ENCODE assay signal across 17 mouse cellular contexts in genomic region chr3:81110968-81111367, GRCm38 (mm10).
"Had no signal": no experiment of that assay in that cellular context is flagged by ENCODE, and none has a peak within 500 bp of the region (broad histone marks: within the 10 kb centered on the region; RNA-seq: fewer than 3 reads in every experiment).

No protein-coding gene starts in this region.

- H3K4me2 ChIP-seq: neural tube, embryonic 12.5 days; neural tube, embryonic 13.5 days; neural tube, embryonic 15.5 days; stomach, embryonic 15.5 days had no signal

- H3K9me3 ChIP-seq: neural tube, embryonic 12.5 days; neural tube, embryonic 13.5 days; neural tube, embryonic 15.5 days; stomach, embryonic 15.5 days had no signal

- H3K27me3 ChIP-seq: neural tube, embryonic 12.5 days; neural tube, embryonic 13.5 days; neural tube, embryonic 15.5 days; stomach, embryonic 15.5 days had no signal

- DNase-seq: retina, postnatal 1 day; right cerebral cortex, adult 18-20 months; right cerebral cortex, postnatal 14 days; right cerebral cortex, postnatal 25 days; right cerebral cortex, postnatal 4 days; spleen, adult 18-20 months; thymus, adult 18-20 months; thymus, adult 2 months; thymus, postnatal 14 days; thymus, postnatal 25 days; thymus, postnatal 36 days; thymus, postnatal 4 days had no signal

- H3K27ac ChIP-seq: neural tube, embryonic 12.5 days; neural tube, embryonic 13.5 days; neural tube, embryonic 15.5 days; stomach, embryonic 15.5 days; stomach, postnatal 0 days had no signal

- H3K36me3 ChIP-seq: neural tube, embryonic 12.5 days; neural tube, embryonic 13.5 days; neural tube, embryonic 15.5 days; stomach, embryonic 15.5 days had no signal

- H3K4me3 ChIP-seq: neural tube, embryonic 12.5 days; neural tube, embryonic 13.5 days; neural tube, embryonic 15.5 days; stomach, embryonic 15.5 days had no signal

- H3K4me1 ChIP-seq: neural tube, embryonic 12.5 days; neural tube, embryonic 15.5 days had no signal

- H3K9ac ChIP-seq: neural tube, embryonic 12.5 days; neural tube, embryonic 13.5 days; neural tube, embryonic 15.5 days; stomach, embryonic 15.5 days had no signal
